Mouse (Mus musculus) neural tube, embryonic 11.5 days (tissue): ENCODE results near the gene Adamts12. TPM values are rescaled to one million over a fixed set of nuclear protein-coding genes. Genes with fewer than 3 reads are reported as not detected.

Experiments
- ATAC-seq: fragments of 200-750 bp; cut with Nextera tagmentation; 2 replicates; pipeline ENCODE4 v1.8.0; 2017; ENCODE audit warnings: moderate number of reproducible peaks, mild to moderate bottlenecking, moderate TSS enrichment, moderate library complexity; ENCODE audit not compliant: insufficient read depth, low FRiP score, low TSS enrichment
- DNase-seq: peaks from one replicate; pipeline ENCODE4 v3.0.0-alpha.2; 2015; ENCODE audit warnings: low spot score
- H3K27ac ChIP-seq: fragments of 300-500 bp; sonication (generic); 2 replicates; pipeline ENCODE4 v1.5.1; 2014; ENCODE audit warnings: low read depth, mild to moderate bottlenecking, low read length
- H3K27me3 ChIP-seq: fragments of 300-500 bp; sonication (generic); 2 replicates; pipeline ENCODE4 v1.6.1; 2014; ENCODE audit warnings: mild to moderate bottlenecking, low read length, mixed read lengths; ENCODE audit not compliant: control insufficient read depth, insufficient read depth
- H3K36me3 ChIP-seq: fragments of 300-500 bp; sonication (generic); 2 replicates; pipeline ENCODE4 v1.6.1; 2014; ENCODE audit warnings: mild to moderate bottlenecking, low read length, moderate library complexity, mixed read lengths; ENCODE audit not compliant: control insufficient read depth, insufficient read depth
- H3K4me1 ChIP-seq: fragments of 300-500 bp; sonication (generic); 2 replicates; pipeline ENCODE4 v1.6.1; 2014; ENCODE audit warnings: low read length, mixed read lengths; ENCODE audit not compliant: control insufficient read depth, insufficient read depth
- H3K4me2 ChIP-seq: fragments of 300-500 bp; sonication (generic); 2 replicates; pipeline ENCODE4 v1.6.1; 2014; ENCODE audit warnings: low read depth, mild to moderate bottlenecking, moderate library complexity
- H3K4me3 ChIP-seq: fragments of 300-500 bp; sonication (generic); 2 replicates; pipeline ENCODE4 v1.5.1; 2014; ENCODE audit warnings: low read depth, low read length
- H3K9ac ChIP-seq: fragments of 300-500 bp; sonication (generic); 2 replicates; pipeline ENCODE4 v1.6.1; 2014; ENCODE audit warnings: mild to moderate bottlenecking, low read length
- H3K9me3 ChIP-seq: fragments of 300-500 bp; sonication (generic); 2 replicates; pipeline ENCODE4 v1.6.1; 2016; ENCODE audit warnings: low read length; ENCODE audit not compliant: control insufficient read depth
- WGBS: fragments of 180-500 bp; shearing (Covaris S2); extraction: QIAGEN DNeasy Blood & Tissue Kit; methylation state at CpG from one replicate; pipeline ENCODE4 v1.1.7; 2014; 5-methylcytosine and 5-hydroxymethylcytosine counted together
- polyA plus RNA-seq: library from polyadenylated mRNA; unstranded; fragments of >200 nt; fragmentation: Nextera tagmentation; extraction: Ambion mirVana; gene quantifications from 2 replicates; pipeline ENCODE4 v1.2.1, GENCODE M21; 2014

Gene Adamts12
- polyA plus RNA-seq, 1 experiment from 2014 or later = 1.6 TPM

DNA sequence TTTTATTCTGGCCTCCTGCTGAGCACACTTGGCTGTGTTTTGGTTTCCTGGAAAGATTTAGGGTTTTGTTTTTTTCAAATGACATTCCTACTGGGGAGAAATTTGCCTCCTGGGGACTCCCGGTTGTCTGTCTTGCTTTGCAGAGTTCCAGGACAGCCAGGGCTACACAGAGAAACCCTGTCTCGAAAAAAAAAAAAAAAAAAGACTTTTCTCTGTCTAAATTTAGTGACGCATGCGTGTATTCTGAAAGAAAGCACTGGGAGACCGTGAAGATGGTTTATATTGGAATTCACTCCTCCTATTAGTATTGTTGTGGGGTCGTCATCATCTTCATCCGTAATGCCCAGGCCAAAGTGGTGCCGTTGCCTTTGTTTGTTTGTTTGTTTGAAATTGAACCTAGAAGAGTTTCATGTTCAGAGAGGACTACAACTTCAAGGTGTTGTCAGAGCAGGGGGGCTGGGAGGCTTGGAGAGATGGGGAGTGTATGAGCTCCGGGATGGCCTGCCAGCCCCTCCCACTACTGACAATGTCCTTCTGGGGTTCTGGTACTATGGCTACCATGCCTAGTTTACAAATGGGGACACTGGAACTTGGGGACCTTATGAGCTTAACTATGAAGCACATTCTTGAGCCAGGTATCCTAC, 1.1 kb downstream of the Adamts12 start:
- Histone ChIP-seq H3K9ac (no peak overlapping the region; the same call in 1 of the 2 replicates), H3K36me3 (no peaks in the 10 kb centered on the region), H3K4me1 (peaks cover 16% of the 10 kb centered on the region), H3K9me3 (no peaks in the 10 kb centered on the region), H3K4me2 (peak overlapping the region; percentile 48), H3K4me3 (peak overlapping the region; percentile 27), H3K27me3 (no peaks in the 10 kb centered on the region), H3K27ac (no peak overlapping the region)
- ATAC-seq = no peak
- WGBS = 6% methylated on average over 9 of the region's 9 CpGs
- DNase-seq = peak; percentile 20

DNA sequence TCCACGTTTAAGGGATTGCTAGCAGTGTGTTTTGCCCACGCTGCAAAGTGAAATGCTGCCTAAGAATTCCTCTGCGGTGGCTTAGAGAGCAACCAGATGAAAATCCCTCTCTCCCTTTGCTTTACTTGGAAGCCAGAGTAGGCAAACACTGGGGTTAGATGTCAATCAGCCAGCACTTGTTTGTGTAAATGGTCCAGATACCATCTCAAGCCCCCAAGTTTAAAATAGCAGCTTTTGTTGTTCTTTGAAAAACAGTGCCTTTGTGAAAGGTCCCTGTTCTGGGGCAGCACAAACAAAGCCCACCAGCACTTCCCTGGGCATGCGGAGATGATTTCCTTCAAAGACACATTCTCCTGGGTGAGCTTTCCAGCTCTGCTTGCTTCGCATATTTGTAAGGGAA, 1.7 kb downstream of the Adamts12 start:
- no peak overlapping the region for H3K9ac ChIP-seq
- H3K4me3 ChIP-seq = peak overlapping the region; percentile 20; the same call in 1 of the 2 replicates
- H3K9me3 ChIP-seq = no peaks in the 10 kb centered on the region
- H3K27ac ChIP-seq = no peak overlapping the region
- WGBS = 12% methylated on average over 5 of the region's 5 CpGs
- no peaks in the 10 kb centered on the region for H3K27me3 ChIP-seq
- ATAC-seq (no peak), DNase-seq (peak; percentile 20)
- peak overlapping the region; percentile 48 for H3K4me2 ChIP-seq
- H3K4me1 ChIP-seq = peaks cover 16% of the 10 kb centered on the region
- H3K36me3 ChIP-seq = no peaks in the 10 kb centered on the region

DNA sequence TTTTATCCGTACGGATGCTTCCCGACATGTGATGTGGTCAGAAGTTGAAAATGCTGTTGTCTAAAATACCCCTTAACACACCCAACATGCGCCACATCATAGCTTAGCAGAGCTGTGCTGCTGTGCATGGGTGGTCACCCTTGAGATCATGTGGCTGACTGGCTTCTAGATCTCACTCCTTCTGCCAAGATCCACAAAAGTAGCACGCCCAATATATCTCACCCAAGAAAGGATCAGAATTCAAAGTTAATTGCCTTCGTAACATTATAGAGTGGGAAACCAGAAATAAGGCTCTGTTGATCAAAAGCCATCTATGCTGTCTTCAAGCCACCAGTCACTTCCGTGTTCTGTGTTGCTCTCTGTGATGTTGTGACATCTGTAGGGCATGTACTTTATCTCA, 3.3 kb downstream of the Adamts12 start:
- Histone ChIP-seq H3K36me3 (no peaks in the 10 kb centered on the region), H3K4me2 (no peak overlapping the region), H3K9me3 (no peaks in the 10 kb centered on the region), H3K4me1 (peaks cover 16% of the 10 kb centered on the region), H3K27ac (no peak overlapping the region), H3K4me3 (no peak overlapping the region), H3K27me3 (no peaks in the 10 kb centered on the region), H3K9ac (no peak overlapping the region)
- 91% methylated on average over 7 of the region's 7 CpGs for WGBS
- no peak for DNase-seq
- ATAC-seq = no peak

DNA sequence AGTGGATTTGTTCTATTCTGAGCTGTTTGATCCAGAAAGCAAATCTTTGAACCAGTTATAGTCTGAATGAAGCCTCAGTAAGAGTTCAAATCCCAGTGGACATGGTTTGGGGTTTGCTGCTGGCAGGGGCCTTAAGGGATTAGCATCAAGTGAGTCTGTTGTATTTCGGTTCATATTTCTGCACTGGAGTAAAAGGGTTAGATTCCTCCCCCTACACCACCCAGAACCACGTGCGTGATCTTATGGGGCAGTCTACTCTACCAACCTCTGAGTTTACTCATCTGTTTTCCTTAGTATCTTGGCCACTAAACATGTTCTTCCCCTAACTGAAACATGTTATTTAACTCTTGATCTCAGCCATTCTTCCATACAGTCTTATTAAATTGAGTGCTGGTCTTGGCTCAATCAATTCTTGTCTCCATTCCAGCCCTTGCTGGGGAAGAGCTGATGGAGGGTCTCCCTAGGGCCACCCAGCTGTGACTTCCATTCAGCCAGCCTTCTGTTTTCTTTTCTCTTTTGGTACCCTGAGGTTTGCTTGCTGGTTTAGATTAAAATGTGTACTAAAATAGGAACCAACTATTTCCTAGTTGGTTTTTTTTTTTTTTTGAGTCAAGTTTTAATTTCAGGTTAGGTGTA, 11.3 kb downstream of the Adamts12 start:
- Histone ChIP-seq H3K36me3 (no peaks in the 10 kb centered on the region), H3K4me3 (no peak overlapping the region), H3K27ac (no peak overlapping the region), H3K4me1 (no peaks in the 10 kb centered on the region), H3K9me3 (no peaks in the 10 kb centered on the region), H3K9ac (no peak overlapping the region), H3K4me2 (no peak overlapping the region), H3K27me3 (no peaks in the 10 kb centered on the region)
- DNase-seq (no peak), ATAC-seq (no peak)
- WGBS = 82% methylated on average over 3 of the region's 3 CpGs

DNA sequence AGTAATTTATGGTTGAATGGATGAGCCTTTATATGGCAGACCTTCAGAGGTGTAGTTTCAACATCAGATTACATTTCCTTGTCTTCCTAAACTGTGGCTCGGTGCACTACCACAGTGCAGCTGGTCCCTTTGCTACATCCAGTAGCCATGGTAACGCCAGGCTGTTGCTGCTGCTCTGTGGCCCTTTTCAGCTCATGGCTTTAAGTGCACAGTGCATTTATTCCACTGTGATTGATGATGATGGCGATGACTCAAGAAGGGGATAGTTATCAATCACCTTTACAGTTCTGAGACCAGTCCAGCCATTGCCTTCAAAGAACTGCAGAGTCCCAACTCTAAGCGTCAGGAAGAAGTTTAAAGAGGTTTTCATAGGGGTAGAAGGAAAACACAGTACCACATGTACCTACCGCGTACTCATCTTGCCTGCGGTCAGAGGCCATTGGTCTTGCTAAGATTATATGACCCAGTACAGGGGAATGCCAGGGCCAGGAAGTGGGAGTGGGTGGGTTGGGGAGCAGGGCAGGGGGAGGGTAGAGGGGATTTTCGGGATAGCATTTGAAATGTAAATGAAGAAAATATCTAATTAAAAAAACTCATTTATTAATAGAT, 18.5 kb downstream of the Adamts12 start:
- DNase-seq = peak; percentile 68
- Histone ChIP-seq H3K36me3 (no peaks in the 10 kb centered on the region), H3K4me3 (no peak overlapping the region), H3K4me2 (no peak overlapping the region), H3K27ac (no peak overlapping the region), H3K9ac (no peak overlapping the region), H3K9me3 (no peaks in the 10 kb centered on the region), H3K4me1 (peaks cover 11% of the 10 kb centered on the region), H3K27me3 (no peaks in the 10 kb centered on the region)
- 28% methylated on average over 8 of the region's 8 CpGs for WGBS
- ATAC-seq = peak; percentile 99

DNA sequence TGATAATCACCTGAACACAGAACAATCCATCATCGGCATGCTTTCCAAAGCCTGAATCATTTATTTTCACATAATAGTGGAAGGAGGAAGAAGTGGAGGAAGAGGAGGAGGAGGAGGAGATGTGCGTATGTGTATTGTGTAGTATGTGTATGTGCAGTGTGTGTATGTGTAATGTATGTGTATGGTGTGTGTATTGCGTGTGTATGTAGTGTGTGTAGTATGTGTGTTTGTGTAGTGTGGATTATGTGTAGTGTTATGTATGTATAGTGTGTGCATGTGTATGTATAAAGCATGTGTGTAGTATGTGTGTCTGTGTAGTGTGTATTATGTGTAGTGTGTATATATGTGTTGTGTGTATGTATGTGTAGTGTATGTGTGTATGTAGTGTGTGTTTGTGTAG, 19.1 kb downstream of the Adamts12 start:
- no peak overlapping the region for H3K27ac ChIP-seq
- WGBS = 89% methylated on average over 3 of the region's 3 CpGs
- no peak overlapping the region for H3K4me2 ChIP-seq
- no peaks in the 10 kb centered on the region for H3K27me3 ChIP-seq
- H3K36me3 ChIP-seq = no peaks in the 10 kb centered on the region
- ATAC-seq (no peak), DNase-seq (no peak)
- peaks cover 11% of the 10 kb centered on the region for H3K4me1 ChIP-seq
- H3K9ac ChIP-seq = no peak overlapping the region
- no peaks in the 10 kb centered on the region for H3K9me3 ChIP-seq
- no peak overlapping the region for H3K4me3 ChIP-seq

DNA sequence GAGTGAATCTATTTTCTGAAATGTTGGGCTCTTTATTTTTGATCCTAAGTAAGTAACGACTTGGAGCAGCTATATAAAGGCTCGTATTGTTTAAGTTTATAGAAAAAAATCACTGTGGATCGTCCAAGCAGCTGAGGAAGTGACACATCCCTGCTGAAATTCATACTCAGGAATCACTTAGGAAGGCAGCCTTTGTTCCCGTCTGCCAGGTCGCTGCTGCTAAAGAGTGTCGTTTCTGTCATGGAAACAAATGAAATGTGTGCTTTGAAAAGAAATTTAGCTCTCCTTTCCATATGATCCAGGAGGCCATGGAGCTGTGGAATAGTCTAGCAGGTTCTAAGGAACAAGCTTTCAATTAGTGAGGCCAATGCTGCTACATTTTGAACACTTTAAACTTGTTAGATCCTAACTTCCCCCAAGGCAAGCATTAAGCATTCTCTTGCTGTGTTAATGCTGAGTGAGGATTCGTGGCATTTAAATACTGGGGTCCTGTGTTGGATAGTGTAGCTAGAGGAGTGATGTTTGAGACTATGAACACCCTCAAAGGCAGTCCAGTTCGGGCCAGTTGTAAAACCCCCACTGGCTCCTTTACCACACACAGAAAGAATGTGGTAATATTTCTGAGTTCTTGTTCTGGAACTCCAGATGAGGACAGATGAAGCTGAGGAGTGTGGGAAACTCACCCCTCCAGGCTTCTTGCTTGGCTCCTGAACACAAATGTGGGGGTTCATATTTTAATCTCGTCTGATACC, 19.8 kb downstream of the Adamts12 start:
- no peak for ATAC-seq
- WGBS = 36% methylated on average over 9 of the region's 9 CpGs
- H3K27ac ChIP-seq = 0 out of 2 replicates have a peak overlapping the region, but pooled peaks have one; percentile 42

DNA sequence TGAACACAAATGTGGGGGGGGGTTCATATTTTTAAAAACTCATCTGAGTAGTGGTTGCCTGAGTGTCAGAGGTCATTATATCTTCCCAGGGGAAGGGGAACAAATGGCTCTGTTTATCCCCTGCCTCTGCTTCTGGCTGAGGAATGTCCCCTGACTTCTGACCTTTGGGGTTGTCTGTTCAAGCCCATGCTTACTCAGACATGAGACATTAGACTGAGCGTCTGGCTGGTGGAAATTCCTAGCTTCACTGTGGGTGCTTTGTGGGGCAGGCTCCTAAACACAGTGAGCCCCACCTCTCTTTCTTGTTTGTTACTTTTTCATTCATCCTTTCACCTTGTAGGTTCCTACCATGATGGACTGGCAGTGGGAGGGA, 20.4 kb downstream of the Adamts12 start:
- Histone ChIP-seq H3K9ac (no peak overlapping the region), H3K4me2 (no peak overlapping the region), H3K36me3 (no peaks in the 10 kb centered on the region), H3K27ac (no peak overlapping the region), H3K27me3 (no peaks in the 10 kb centered on the region), H3K4me1 (peaks cover 11% of the 10 kb centered on the region), H3K9me3 (no peaks in the 10 kb centered on the region), H3K4me3 (no peak overlapping the region)
- no peak for ATAC-seq
- 0% methylated on average over 1 of the region's 1 CpGs for WGBS
- no peak for DNase-seq

More for the DNA sequence above, 19.8 kb downstream of the Adamts12 start:
- no peak for DNase-seq
- Histone ChIP-seq H3K4me3 (no peak overlapping the region), H3K27me3 (no peaks in the 10 kb centered on the region), H3K4me2 (no peak overlapping the region), H3K4me1 (peaks cover 11% of the 10 kb centered on the region), H3K36me3 (no peaks in the 10 kb centered on the region), H3K9me3 (no peaks in the 10 kb centered on the region), H3K9ac (no peak overlapping the region)
